Mouse (Mus musculus) lung, postnatal 25 days (tissue): ENCODE data around the gene Aldh18a1.
"Not testable (repeated sequence)": the region's sequence is repeated elsewhere in the genome, so short reads cannot be mapped to it uniquely, and the experiment has no call there.

ENCODE experiments used
- DNase-seq: peaks from one replicate; pipeline ENCODE4 v3.0.0; 2022; ENCODE audit warnings: low spot score

Aldh18a1 gene

GRCm38 (mm10) chr19:40586908-40587307, 1.4 kb downstream of the Aldh18a1 start:
- DNase-seq: no peak

GRCm38 (mm10) chr19:40581662-40582061, 6.6 kb downstream of the Aldh18a1 start:
- DNase-seq: no peak

DNA sequence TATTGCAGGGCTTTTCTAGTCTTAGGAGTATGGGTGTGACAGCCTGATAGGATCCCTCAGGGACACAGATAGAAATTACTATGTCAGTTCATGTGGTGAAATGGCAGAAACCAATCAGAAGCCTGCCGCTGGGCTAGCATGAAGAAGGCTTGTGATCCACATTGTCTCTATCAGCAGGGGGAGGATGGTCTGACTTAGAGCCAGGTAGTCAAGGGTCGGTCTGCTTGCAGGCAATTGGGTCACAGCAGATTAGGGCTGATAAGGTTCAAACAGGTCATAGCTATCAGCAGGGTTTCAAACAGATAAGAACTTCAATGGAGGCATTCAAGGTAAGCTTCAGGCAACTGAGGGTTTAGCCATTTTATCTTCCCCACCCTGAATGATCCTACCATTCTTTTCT, 7.4 kb downstream of the Aldh18a1 start:
- DNase-seq: no peak

DNA sequence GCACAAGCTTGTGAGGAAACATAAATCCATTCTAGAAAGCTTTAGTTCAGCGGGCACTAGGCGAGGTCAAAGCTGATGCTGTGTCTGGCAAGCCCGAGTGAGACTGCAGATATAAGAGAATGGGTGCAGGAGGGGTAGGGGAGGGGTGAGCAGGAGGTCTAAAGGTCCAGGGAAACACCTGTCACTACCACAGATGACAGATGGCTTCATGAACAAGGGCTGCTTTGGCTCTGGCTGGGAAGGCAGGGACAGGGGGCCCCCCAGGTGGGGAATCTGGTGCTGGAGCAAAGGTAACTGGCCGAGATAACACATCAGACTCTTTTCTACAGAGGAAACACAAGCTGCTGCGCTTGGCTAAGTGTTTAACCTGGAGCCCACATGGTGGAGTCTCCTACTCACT, 12.8 kb downstream of the Aldh18a1 start:
- DNase-seq: no peak

DNA sequence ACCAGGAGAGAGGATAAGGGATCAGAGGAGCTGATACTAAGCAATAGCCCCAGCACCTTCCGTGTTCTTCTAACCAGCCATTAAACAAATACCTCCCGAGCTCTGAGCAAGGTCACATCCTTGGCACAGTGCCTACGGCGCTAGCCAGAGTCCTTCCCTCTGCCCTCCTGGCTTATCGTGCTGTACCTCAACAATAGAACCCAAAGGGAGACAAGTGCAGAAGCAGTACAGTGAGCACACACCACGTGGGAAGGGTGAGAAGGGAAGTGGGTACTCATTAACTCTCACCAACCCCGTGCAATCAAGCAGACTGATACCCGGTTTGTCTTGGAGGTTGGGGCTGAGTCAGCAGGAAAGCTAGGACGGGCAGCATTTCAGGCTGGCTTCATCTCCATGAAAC, 17.5 kb downstream of the Aldh18a1 start:
- DNase-seq: no peak

DNA sequence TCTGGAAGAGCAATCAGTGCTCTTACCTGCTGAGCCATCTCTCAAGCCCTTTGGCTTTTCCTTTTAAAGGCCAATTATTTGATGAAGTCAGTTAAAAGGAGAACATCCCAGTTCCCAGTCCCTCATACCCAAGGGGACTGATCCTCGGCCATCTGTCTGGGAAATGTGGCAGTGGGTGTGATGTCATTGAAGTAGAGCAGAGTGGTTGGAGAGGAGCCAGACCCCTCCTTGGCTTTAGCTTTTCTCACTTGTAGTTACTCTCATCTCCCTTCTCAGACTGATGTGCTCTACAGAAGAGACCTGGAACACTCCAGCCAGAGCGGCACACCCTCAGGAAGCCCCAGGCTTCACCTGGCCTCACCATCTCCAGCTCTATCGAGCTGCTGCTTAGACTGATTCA, 20.6 kb downstream of the Aldh18a1 start:
- DNase-seq: no peak

DNA sequence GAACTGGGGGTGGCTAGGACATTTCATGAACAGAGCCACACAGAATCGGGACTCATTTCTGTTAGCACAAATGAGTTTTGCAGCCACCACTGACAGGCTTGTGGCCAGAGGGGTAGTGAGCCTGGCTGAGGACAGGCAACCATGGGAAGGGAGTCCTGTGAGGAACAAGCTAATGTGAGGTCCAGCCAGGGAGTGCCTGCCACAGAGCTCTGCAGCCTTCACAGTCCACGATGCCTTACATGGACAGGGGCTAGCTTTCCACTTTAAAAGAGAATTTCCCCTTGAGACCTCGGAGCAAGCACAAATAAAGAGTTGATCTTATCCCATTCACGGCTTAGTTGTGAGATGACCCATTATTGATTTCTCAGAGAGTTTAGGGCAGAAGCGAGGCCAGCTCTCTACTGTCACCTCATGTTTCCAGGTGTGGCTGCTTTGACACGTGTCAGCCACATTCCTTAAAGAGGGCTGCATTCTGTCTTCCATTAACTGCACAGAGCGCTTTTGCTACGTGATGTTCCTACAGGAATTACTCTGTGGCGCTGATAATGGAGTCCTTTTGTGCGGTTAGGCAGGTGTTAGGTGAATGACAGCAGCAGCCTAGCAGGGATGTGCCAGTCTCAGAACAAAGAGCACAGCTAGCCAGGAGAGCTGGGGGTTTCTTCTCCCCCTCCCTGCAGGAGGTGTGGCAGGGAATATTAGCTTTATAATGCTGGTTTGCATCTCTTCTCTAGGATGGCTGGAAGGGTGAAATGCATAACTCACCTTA, 24.2 kb downstream of the Aldh18a1 start:
- DNase-seq: no peak

- not testable (repeated sequence) for DNase-seq
Measured at GRCm38 (mm10) chr19:40561521-40561920, 26.7 kb downstream of the Aldh18a1 start.

DNA sequence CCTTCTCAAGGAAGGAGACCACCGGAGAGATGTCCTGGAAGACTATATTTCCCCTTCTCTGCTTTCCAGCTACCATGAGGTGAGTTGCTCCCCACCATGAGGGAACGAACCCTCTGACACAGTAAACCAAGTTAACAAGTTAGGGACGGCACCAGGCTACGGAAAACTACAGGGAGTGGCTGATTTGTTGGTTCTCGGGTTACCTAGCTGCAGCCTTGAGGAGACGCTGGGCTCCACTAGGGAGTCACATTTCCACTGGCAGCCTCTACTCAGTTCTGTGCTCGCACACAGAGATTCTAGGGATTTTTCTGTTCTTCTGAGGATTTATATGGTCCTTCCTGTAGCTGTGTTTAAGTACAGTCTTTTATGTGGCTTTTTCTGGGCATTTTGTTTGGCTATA, 32.2 kb downstream of the Aldh18a1 start:
- DNase-seq: no peak

DNA sequence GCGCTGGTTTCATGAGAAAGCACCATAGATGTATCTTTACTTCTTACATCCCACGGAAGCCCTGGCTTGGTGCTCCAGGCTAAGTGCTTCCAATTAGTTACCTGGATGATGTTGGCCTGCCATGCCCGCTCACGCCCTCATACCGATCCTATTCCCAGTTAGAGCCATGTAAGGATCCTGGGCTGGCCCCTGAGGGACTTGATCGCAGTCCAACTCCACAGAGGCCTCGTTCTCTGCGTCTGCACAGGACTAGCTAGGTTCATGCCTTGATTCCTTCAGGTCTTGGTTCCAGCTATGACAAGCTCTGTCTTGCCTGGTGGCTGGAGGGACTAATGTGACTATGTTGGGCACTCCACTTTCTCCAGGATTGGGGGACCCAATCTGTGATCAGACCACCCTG, 33.1 kb downstream of the Aldh18a1 start:
- no peak for DNase-seq

- no peak for DNase-seq
Measured at GRCm38 (mm10) chr19:40554343-40554742, 33.9 kb downstream of the Aldh18a1 start.

DNA sequence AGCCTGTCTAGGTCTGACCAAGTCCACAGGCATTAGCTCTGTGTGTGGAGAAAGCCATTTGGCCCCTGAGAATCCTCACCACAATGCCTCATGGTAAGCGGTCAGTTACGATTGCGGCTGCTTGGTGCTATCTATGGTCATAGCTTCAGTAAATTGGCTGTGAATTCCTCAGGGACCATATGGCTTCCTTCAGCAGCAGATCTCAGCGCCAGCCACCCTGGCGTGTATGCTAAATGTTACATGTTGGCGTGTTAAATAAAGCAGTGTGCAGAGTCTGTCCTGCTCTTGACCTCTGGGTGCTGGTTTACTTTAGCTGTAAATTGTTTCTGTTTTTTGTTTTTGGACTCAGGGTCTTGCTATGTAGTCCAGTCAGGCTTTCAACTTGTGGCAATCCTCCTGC, 34.4 kb downstream of the Aldh18a1 start:
- DNase-seq: no peak

DNA sequence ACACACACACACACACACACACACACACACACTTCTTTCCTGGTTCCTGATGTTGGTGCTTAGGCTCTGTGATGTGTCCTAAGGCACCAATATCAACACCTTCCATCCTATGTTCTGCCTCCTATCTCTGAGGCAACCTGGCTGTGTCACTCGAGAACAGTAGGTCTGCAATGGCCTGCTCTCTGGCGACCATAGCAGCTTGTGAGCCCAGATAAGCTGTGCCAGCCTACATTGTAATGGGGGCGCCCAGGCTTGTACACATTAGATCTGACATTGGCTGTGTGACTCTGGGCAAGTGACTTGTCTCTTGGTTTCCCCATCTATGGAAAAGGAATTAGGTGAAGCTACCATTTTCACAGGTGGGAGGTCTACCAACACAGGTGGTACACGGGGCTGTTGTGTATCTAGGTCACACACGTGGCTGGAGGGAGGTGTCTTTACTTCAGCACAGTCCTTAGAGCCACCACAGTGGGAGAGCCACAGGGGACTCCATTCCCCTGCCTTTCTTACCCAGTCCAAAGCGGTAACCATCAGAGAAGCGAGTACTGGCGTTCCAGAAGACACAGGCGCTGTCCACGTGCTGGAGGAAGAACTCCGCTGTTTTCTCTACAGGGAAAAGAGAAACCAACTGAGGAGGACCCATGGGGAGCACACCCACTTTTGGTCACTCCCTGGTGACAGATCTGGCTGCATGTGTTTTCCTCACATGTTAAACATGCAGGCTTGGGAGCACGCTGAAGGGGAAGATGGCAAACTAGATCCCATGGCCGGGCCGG, 35.1 kb downstream of the Aldh18a1 start:
- DNase-seq: no peak

DNA sequence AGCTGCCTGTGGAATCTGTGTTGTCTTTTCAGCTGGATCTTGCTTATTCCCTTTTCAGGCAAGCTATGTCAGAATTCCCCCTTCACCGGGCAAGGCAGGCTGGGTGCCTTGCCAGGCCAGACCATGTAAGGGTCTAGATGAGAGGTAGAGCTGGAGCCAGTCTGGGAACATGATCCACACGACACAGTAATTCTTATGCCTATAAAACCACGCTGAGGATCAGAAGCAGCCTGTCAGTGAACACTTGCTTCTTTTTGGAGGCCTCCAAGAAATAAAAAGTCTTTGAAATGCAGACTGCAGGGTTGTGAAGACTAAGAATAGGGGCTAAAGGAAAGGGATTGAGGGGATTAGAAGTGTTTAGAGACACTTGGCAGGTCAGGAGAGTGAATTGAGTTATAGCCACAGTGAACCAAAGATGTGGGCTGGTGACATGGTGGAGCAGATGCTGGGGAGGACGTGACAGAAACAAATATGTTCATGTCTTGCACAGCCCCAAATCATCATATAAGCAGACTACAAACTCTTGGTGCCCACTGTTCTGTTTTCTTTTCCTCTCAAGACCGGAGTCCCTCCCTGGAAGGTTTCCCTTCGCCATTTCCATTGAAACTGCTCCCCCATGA, 38.6 kb downstream of the Aldh18a1 start:
- DNase-seq: no peak

- no peak for DNase-seq
Measured at GRCm38 (mm10) chr19:40548796-40549515, 39.3 kb downstream of the Aldh18a1 start.

DNA sequence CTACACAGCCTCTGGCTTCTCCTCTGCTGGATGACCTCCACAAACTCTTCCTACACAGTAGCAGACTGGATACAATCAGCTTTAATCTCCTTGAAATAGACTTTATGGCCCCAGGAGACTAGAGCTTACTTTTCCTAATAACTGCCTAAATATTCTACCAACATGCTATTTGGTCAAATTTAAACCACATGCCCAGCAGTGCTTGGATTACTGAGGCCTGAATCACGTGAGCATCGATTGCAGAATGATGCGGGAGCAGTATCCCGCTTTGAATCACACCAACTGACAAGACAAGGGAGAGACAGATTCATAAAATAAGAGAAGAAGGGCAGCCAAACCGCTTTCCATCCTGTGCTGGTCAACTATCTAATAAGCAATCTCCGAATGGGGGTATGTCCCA, 39.9 kb downstream of the Aldh18a1 start:
- DNase-seq: no peak

DNA sequence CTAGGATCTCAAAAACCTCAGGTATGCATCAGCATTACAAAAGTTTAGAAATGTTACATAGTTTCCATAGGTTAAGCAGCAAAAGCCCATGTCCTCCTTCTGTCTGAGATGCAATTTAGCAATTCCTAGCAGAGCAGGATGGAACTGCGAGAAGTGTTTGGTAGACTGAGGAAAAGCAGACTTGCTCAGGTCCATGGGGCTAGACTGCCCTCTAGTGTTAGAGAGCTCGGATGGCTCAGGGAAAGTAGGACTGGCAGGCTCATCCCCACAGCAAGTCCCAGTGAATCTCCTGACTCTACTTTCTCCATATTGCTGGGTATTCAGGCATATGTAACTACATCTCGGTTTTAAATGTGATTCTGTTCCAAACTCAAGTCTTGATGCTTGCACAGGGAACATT, 43.4 kb downstream of the Aldh18a1 start:
- DNase-seq: peak; percentile 64

- DNase-seq: no peak
Measured at GRCm38 (mm10) chr19:40542776-40543175, 45.5 kb downstream of the Aldh18a1 start.

DNA sequence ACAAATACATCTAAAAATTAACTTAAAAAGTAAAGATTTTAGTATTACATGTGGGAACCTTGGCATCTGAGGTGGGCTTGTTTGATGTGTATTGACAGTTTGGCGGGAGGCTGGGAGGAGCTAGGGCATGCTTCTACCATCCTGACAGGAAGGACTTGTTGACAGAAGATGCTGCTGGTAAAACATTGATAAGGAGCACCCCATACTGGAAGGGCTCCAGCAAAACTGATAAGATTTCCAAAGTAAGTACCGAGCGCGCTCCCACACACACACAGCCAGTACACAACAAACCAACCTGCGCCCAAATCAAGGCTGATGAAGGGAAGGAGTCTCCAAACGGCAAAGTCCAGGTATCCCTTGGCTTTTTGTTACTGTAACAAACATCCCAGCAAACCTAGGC, 51.7 kb downstream of the Aldh18a1 start:
- DNase-seq: peak; percentile 30

DNA sequence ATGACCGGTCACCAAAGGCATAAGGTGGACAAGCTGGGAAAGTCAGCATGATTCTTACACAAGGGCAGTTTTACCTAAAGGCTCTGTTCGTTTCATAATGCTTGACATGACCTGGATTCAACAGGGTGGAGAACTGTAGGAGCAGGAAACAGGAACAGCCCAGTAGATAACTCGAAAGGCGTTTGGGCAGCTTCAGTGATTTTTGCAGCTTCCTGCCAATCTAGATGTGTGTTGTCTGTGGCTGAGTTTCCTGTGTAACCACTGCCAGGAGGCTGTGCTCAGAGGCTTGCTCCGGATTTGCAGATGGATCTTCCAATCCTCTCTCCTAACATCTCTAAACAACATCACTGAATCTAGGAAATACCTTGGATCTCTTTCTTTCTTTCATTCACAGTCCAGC, 55.7 kb downstream of the Aldh18a1 start:
- no peak for DNase-seq

- no peak for DNase-seq
Measured at GRCm38 (mm10) chr19:40530323-40530722, 57.9 kb downstream of the Aldh18a1 start.

DNA sequence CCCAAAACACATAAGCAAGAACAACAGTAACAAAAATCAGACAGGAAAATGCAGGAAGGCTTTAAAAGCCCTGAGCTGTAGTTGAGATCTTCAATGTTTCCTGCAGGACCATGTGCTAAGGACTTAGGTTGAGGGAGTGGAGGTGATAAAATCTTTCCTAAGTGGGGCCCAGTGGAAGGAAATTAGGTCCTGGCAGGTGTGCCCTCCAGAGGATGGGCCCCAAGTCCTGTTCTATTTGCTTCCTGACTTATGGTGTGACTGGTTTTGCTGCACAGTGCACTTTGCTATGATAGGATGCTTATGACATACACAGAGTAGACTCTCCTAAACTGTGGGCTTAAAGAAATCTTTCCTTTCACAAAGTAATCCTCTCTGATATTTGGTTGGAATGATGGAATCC, 60.0 kb downstream of the Aldh18a1 start:
- no peak for DNase-seq
